Mouse (Mus musculus) intestine, embryonic 16.5 days (tissue): Measurements from ENCODE around the gene Iqcg. TPM values are rescaled to one million over a fixed set of nuclear protein-coding genes. Genes with fewer than 3 reads are reported as not detected.

Experiments used
- ATAC-seq: fragments of 200-750 bp; cut with Nextera tagmentation; 2 replicates; pipeline ENCODE4 v1.8.0; 2017; ENCODE audit warnings: moderate TSS enrichment, moderate library complexity
- H3K27ac ChIP-seq: fragments of 300-500 bp; sonication (generic); 2 replicates; pipeline ENCODE4 v1.5.1; 2014; ENCODE audit warnings: mild to moderate bottlenecking, low read length
- H3K27me3 ChIP-seq: fragments of 300-500 bp; sonication (generic); replicated peaks from 2 replicates; pipeline ENCODE4 v1.6.1; 2014; ENCODE audit warnings: low read length, control low read depth, mixed read lengths; ENCODE audit not compliant: control insufficient read depth, insufficient read depth
- H3K36me3 ChIP-seq: fragments of 300-500 bp; sonication (generic); 2 replicates; pipeline ENCODE4 v1.6.1; 2014; ENCODE audit warnings: low read length, control low read depth; ENCODE audit not compliant: control insufficient read depth, insufficient read depth
- H3K4me1 ChIP-seq: fragments of 300-500 bp; sonication (generic); 2 replicates; pipeline ENCODE4 v1.6.1; 2014; ENCODE audit warnings: low read length, control low read depth, mixed read lengths; ENCODE audit not compliant: control insufficient read depth, insufficient read depth
- H3K4me2 ChIP-seq: fragments of 300-500 bp; sonication (generic); 2 replicates; pipeline ENCODE4 v1.6.1; 2014; ENCODE audit warnings: low read depth, low read length, control low read depth
- H3K4me3 ChIP-seq: fragments of 300-500 bp; sonication (generic); 2 replicates; pipeline ENCODE4 v1.5.1; 2014; ENCODE audit warnings: mild to moderate bottlenecking, low read length
- H3K9ac ChIP-seq: fragments of 300-500 bp; sonication (generic); 2 replicates; pipeline ENCODE4 v1.6.1; 2014; ENCODE audit warnings: low read depth, low read length
- H3K9me3 ChIP-seq: fragments of 300-500 bp; sonication (generic); 2 replicates; pipeline ENCODE4 v1.6.1; 2016; ENCODE audit warnings: low read length, control low read depth; ENCODE audit not compliant: control insufficient read depth
- WGBS: fragments of 180-500 bp; shearing (Covaris S2); extraction: QIAGEN DNeasy Blood & Tissue Kit; methylation state at CpG from one replicate; pipeline ENCODE4 v1.1.7; 2014; 5-methylcytosine and 5-hydroxymethylcytosine counted together
- polyA plus RNA-seq: library from polyadenylated mRNA; unstranded; fragments of >200 nt; fragmentation: Nextera tagmentation; extraction: Ambion mirVana; gene quantifications from 2 replicates; pipeline ENCODE4 v1.2.1, GENCODE M21; 2015

Gene Iqcg
- polyA plus RNA-seq, 1 experiment from 2014 or later: 1.9 TPM

GRCm38 (mm10) chr16:33036006-33036405, 20.0 kb downstream of the Iqcg start:
- Histone ChIP-seq H3K27me3 (no peaks in the 10 kb centered on the region), H3K9me3 (no peaks in the 10 kb centered on the region), H3K27ac (no peak overlapping the region), H3K4me2 (no peak overlapping the region), H3K36me3 (no peaks in the 10 kb centered on the region), H3K4me3 (no peak overlapping the region), H3K9ac (no peak overlapping the region), H3K4me1 (no peaks in the 10 kb centered on the region)
- WGBS: 77% methylated on average over 4 of the region's 4 CpGs
- ATAC-seq: no peak

GRCm38 (mm10) chr16:33026357-33026756, 29.7 kb downstream of the Iqcg start:
- no peak for ATAC-seq
- H3K27ac ChIP-seq: no peak overlapping the region
- no peaks in the 10 kb centered on the region for H3K4me1 ChIP-seq
- 86% methylated on average over 7 of the region's 7 CpGs for WGBS
- no peak overlapping the region for H3K4me3 ChIP-seq
- no peak overlapping the region for H3K4me2 ChIP-seq
- no peaks in the 10 kb centered on the region for H3K9me3 ChIP-seq
- H3K9ac ChIP-seq: no peak overlapping the region
- H3K36me3 ChIP-seq: no peaks in the 10 kb centered on the region
- H3K27me3 ChIP-seq: no peaks in the 10 kb centered on the region

GRCm38 (mm10) chr16:33024456-33025104, 31.4 kb downstream of the Iqcg start:
- Histone ChIP-seq H3K27ac (no peak overlapping the region), H3K9ac (no peak overlapping the region), H3K4me1 (no peaks in the 10 kb centered on the region), H3K4me3 (no peak overlapping the region), H3K4me2 (no peak overlapping the region), H3K36me3 (no peaks in the 10 kb centered on the region), H3K9me3 (no peaks in the 10 kb centered on the region), H3K27me3 (no peaks in the 10 kb centered on the region)
- ATAC-seq: 0 out of 2 replicates have a peak, but pooled peaks have one; percentile 28
- 67% methylated on average over 8 of the region's 8 CpGs for WGBS

- WGBS: 3% methylated on average over 4 of the region's 4 CpGs
- H3K9ac ChIP-seq: no peak overlapping the region
- no peak overlapping the region for H3K4me3 ChIP-seq
- H3K36me3 ChIP-seq: no peaks in the 10 kb centered on the region
- no peak overlapping the region for H3K4me2 ChIP-seq
- H3K27me3 ChIP-seq: no peaks in the 10 kb centered on the region
- H3K9me3 ChIP-seq: no peaks in the 10 kb centered on the region
- peaks cover 5% of the 10 kb centered on the region; the same call in 1 of the 2 replicates for H3K4me1 ChIP-seq
- no peak overlapping the region for H3K27ac ChIP-seq
- peak; percentile 75 for ATAC-seq
Measured at GRCm38 (mm10) chr16:33023750-33024149, 32.3 kb downstream of the Iqcg start.

- H3K4me2 ChIP-seq: no peak overlapping the region
- ATAC-seq: no peak
- no peak overlapping the region for H3K27ac ChIP-seq
- H3K36me3 ChIP-seq: no peaks in the 10 kb centered on the region
- no peak overlapping the region for H3K9ac ChIP-seq
- H3K9me3 ChIP-seq: no peaks in the 10 kb centered on the region
- 70% methylated on average over 3 of the region's 3 CpGs for WGBS
- peaks cover 5% of the 10 kb centered on the region; the same call in 1 of the 2 replicates for H3K4me1 ChIP-seq
- H3K27me3 ChIP-seq: no peaks in the 10 kb centered on the region
- H3K4me3 ChIP-seq: no peak overlapping the region
Measured at GRCm38 (mm10) chr16:33021381-33021780, 34.6 kb downstream of the Iqcg start.

- 64% methylated on average over 21 of the region's 21 CpGs for WGBS
- peak; percentile 66 for ATAC-seq
- no peaks in the 10 kb centered on the region for H3K27me3 ChIP-seq
- H3K9ac ChIP-seq: 0 out of 2 replicates have a peak overlapping the region, but pooled peaks have one; percentile 16
- peak overlapping the region; percentile 6; the same call in 1 of the 2 replicates for H3K4me3 ChIP-seq
- no peak overlapping the region for H3K27ac ChIP-seq
- no peaks in the 10 kb centered on the region for H3K36me3 ChIP-seq
- H3K4me2 ChIP-seq: peak overlapping the region; percentile 36
- no peaks in the 10 kb centered on the region for H3K9me3 ChIP-seq
- H3K4me1 ChIP-seq: peaks cover 5% of the 10 kb centered on the region; the same call in 1 of the 2 replicates
Measured at GRCm38 (mm10) chr16:33019117-33019770, 36.8 kb downstream of the Iqcg start.

GRCm38 (mm10) chr16:33017677-33018349, 38.2 kb downstream of the Iqcg start:
- no peak for ATAC-seq

GRCm38 (mm10) chr16:33015986-33016385, 40.0 kb downstream of the Iqcg start:
- Histone ChIP-seq H3K4me3 (no peak overlapping the region), H3K9ac (no peak overlapping the region), H3K4me2 (no peak overlapping the region), H3K36me3 (peaks cover 8% of the 10 kb centered on the region), H3K27me3 (no peaks in the 10 kb centered on the region), H3K9me3 (no peaks in the 10 kb centered on the region), H3K4me1 (peaks cover 5% of the 10 kb centered on the region; the same call in 1 of the 2 replicates), H3K27ac (no peak overlapping the region)
- no peak for ATAC-seq
- 93% methylated on average over 2 of the region's 2 CpGs for whole genome bisulfite sequencing

More at GRCm38 (mm10) chr16:33017677-33018349, 38.2 kb downstream of the Iqcg start:
- Histone ChIP-seq H3K4me2 (no peak overlapping the region), H3K4me1 (peaks cover 5% of the 10 kb centered on the region; the same call in 1 of the 2 replicates), H3K27ac (no peak overlapping the region), H3K27me3 (no peaks in the 10 kb centered on the region), H3K4me3 (no peak overlapping the region), H3K9me3 (no peaks in the 10 kb centered on the region), H3K9ac (no peak overlapping the region), H3K36me3 (peaks cover 5% of the 10 kb centered on the region)
- WGBS: 72% methylated on average over 5 of the region's 5 CpGs

- H3K9ac ChIP-seq: no peak overlapping the region
- no peak overlapping the region for H3K4me3 ChIP-seq
- no peaks in the 10 kb centered on the region for H3K9me3 ChIP-seq
- no peak overlapping the region for H3K4me2 ChIP-seq
- no peak overlapping the region for H3K27ac ChIP-seq
- H3K36me3 ChIP-seq: peaks cover 8% of the 10 kb centered on the region
- H3K27me3 ChIP-seq: no peaks in the 10 kb centered on the region
- H3K4me1 ChIP-seq: peaks cover 5% of the 10 kb centered on the region; the same call in 1 of the 2 replicates
- peak; percentile 45; the same call in 1 of the 2 replicates for ATAC-seq
- whole genome bisulfite sequencing: 74% methylated on average over 3 of the region's 3 CpGs
Measured at GRCm38 (mm10) chr16:33015396-33015907, 40.6 kb downstream of the Iqcg start.
